Mouse (Mus musculus) CD4-positive helper T cell, adult 2 months (primary cell): ENCODE data around the gene Cbarp.
"Not testable (repeated sequence)": the region's sequence is repeated elsewhere in the genome, so short reads cannot be mapped to it uniquely, and the experiment has no call there.

Source experiments
- DNase-seq: peaks from one replicate; pipeline ENCODE4 v3.0.0-alpha.2; 2012; ENCODE audit warnings: low read depth, missing footprints, low spot score

The Cbarp gene

GRCm38 (mm10) chr10:80170052-80170451, 29.4 kb upstream of the Cbarp start:
- no peak for DNase-seq

GRCm38 (mm10) chr10:80169651-80170050, 29.0 kb upstream of the Cbarp start:
- no peak for DNase-seq

- DNase-seq = no peak
Observed at GRCm38 (mm10) chr10:80169070-80169469, 28.4 kb upstream of the Cbarp start.

- DNase-seq = peak; percentile 90
Observed at GRCm38 (mm10) chr10:80168038-80168661, 27.5 kb upstream of the Cbarp start.

GRCm38 (mm10) chr10:80167460-80168037, 26.9 kb upstream of the Cbarp start:
- peak; percentile 99 for DNase-seq

- not testable (repeated sequence) for DNase-seq
Observed at GRCm38 (mm10) chr10:80166136-80166535, 25.5 kb upstream of the Cbarp start.

GRCm38 (mm10) chr10:80165392-80166128, 24.9 kb upstream of the Cbarp start, which contains the start of gene Cirbp:
Cirbp (plus strand) TSS chr10:80165985.
- DNase-seq = no peak

- peak; percentile 90 for DNase-seq
Observed at GRCm38 (mm10) chr10:80164998-80165344, 24.3 kb upstream of the Cbarp start.

GRCm38 (mm10) chr10:80164161-80164997, 23.7 kb upstream of the Cbarp start:
- no peak for DNase-seq

- DNase-seq = no peak
Observed at GRCm38 (mm10) chr10:80163721-80164120, 23.1 kb upstream of the Cbarp start.

- DNase-seq = no peak
Observed at GRCm38 (mm10) chr10:80162716-80163299, 22.2 kb upstream of the Cbarp start.

- DNase-seq = no peak
Observed at GRCm38 (mm10) chr10:80162243-80162608, 21.6 kb upstream of the Cbarp start.

GRCm38 (mm10) chr10:80161522-80162242, 21.0 kb upstream of the Cbarp start:
- DNase-seq = no peak

GRCm38 (mm10) chr10:80160455-80161371, 20.1 kb upstream of the Cbarp start:
- DNase-seq = peak; percentile 80

- DNase-seq = peak; percentile 100
Observed at GRCm38 (mm10) chr10:80159561-80160454, 19.2 kb upstream of the Cbarp start.

- peak; percentile 81 for DNase-seq
Observed at GRCm38 (mm10) chr10:80159021-80159560, 18.5 kb upstream of the Cbarp start.

- peak; percentile 88 for DNase-seq
Observed at GRCm38 (mm10) chr10:80158307-80158986, 17.8 kb upstream of the Cbarp start.
